Mouse (Mus musculus) small intestine, adult 2 months (tissue): ENCODE results near the gene Srcin1.

Experiments
- CTCF ChIP-seq: fragments of 200-500 bp; IDR thresholded peaks from 2 replicates; pipeline ENCODE4 v1.5.1; 2012; ENCODE audit warnings: low read depth, mild to moderate bottlenecking, control low read depth, inconsistent platforms, low read length, moderate library complexity, mixed read lengths; ENCODE audit not compliant: insufficient replicate concordance, insufficient read length; ENCODE audit errors: extremely low read depth
- POLR2A ChIP-seq: fragments of 200-500 bp; IDR thresholded peaks from 2 replicates; pipeline ENCODE4 v1.6.1; 2012; ENCODE audit warnings: low read depth, mild to moderate bottlenecking, control low read depth, inconsistent platforms, low read length, moderate library complexity

DNA sequence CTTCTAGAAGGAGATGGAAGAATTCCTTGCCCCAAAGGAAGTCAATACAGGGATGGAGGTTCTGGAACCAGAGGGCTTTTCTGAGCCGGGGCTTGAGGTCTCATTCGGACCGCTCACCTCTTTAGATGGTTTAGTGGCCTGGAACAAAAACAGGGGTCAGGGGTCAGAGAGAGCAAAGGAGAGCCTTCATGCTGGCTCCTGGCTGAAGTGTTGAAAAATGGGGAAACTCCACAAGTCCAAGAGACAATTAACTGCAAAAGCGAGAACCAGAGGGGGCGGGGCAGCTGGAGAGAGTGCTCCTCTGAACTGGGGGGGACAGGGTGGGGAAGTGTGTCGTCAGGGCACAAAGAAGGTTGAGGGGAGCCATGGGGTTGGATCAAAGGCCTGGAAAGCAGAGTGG, 63.5 kb downstream of the Srcin1 start:
- TF ChIP-seq POLR2A (no peak), CTCF (no peak)
